Mouse (Mus musculus) MN1 (cell line): Measurements from ENCODE around the gene Afg1l.
A peak's percentile ranks its signal among the peaks of the same experiment; 100 is the strongest.

Source experiments
- DNase-seq: peaks from one replicate; pipeline ENCODE4 v3.0.0-alpha.2; 2016; ENCODE audit warnings: low spot score

Afg1l gene

GRCm38 (mm10) chr10:42383708-42384107 lies 94.7 kb downstream of the Afg1l start:
- no peak for DNase-seq

GRCm38 (mm10) chr10:42364216-42364615 lies 114.1 kb downstream of the Afg1l start:
- DNase-seq = no peak

- no peak for DNase-seq
Measured at GRCm38 (mm10) chr10:42355980-42356379, 122.4 kb downstream of the Afg1l start.

- DNase-seq = no peak
Measured at GRCm38 (mm10) chr10:42347986-42348385, 130.4 kb downstream of the Afg1l start.

GRCm38 (mm10) chr10:42347127-42347526 lies 131.2 kb downstream of the Afg1l start:
- DNase-seq = no peak

GRCm38 (mm10) chr10:42346179-42346877 lies 132.0 kb downstream of the Afg1l start:
- no peak for DNase-seq

- no peak for DNase-seq
Measured at GRCm38 (mm10) chr10:42342714-42343113, 135.7 kb downstream of the Afg1l start.

- DNase-seq = no peak
Measured at GRCm38 (mm10) chr10:42341815-42342457, 136.4 kb downstream of the Afg1l start.

GRCm38 (mm10) chr10:42340426-42340793 lies 138.0 kb downstream of the Afg1l start:
- no peak for DNase-seq

- DNase-seq = no peak
Measured at GRCm38 (mm10) chr10:42339773-42340425, 138.5 kb downstream of the Afg1l start.

- no peak for DNase-seq
Measured at GRCm38 (mm10) chr10:42338456-42338855, 139.9 kb downstream of the Afg1l start.

- peak; percentile 48 for DNase-seq
Measured at GRCm38 (mm10) chr10:42327576-42327975, 150.8 kb downstream of the Afg1l start.

GRCm38 (mm10) chr10:42325305-42325704 lies 153.1 kb downstream of the Afg1l start:
- no peak for DNase-seq

GRCm38 (mm10) chr10:42323978-42324377 lies 154.4 kb downstream of the Afg1l start:
- no peak for DNase-seq

GRCm38 (mm10) chr10:42313222-42313786 lies 165.1 kb downstream of the Afg1l start:
- DNase-seq = no peak

GRCm38 (mm10) chr10:42312557-42312956 lies 165.8 kb downstream of the Afg1l start:
- DNase-seq = no peak

- no peak for DNase-seq
Measured at GRCm38 (mm10) chr10:42308687-42308987, 169.7 kb downstream of the Afg1l start.

GRCm38 (mm10) chr10:42307980-42308686 lies 170.2 kb downstream of the Afg1l start:
- peak; percentile 79 for DNase-seq

- DNase-seq = no peak
Measured at GRCm38 (mm10) chr10:42306422-42306821, 171.9 kb downstream of the Afg1l start.

GRCm38 (mm10) chr10:42300805-42301204 lies 177.6 kb downstream of the Afg1l start:
- no peak for DNase-seq

GRCm38 (mm10) chr10:42299967-42300366 lies 178.4 kb downstream of the Afg1l start:
- DNase-seq = peak; percentile 40

- peak; percentile 57 for DNase-seq
Measured at GRCm38 (mm10) chr10:42299426-42299825, 178.9 kb downstream of the Afg1l start.
